Mouse (Mus musculus) C2C12 (cell line): Measurements from ENCODE around the gene Rars.

Experiments
- CTCF ChIP-seq: IDR thresholded peaks from one replicate; pipeline ENCODE4 v1.5.1; 2011; ENCODE audit not compliant: control insufficient read depth, insufficient read depth, insufficient read length
- FOSL1 ChIP-seq: IDR thresholded peaks from one replicate; pipeline ENCODE4 v1.8.0; 2011; ENCODE audit warnings: mild to moderate bottlenecking, low read length; ENCODE audit not compliant: poor library complexity, insufficient read depth, severe bottlenecking
- MAX ChIP-seq: IDR thresholded peaks from one replicate; pipeline ENCODE4 v1.6.1; 2011; ENCODE audit warnings: mild to moderate bottlenecking, control low read depth
- USF1 ChIP-seq: IDR thresholded peaks from one replicate; pipeline ENCODE4 v1.6.1; 2011; ENCODE audit warnings: low read depth, mild to moderate bottlenecking, control low read depth, moderate library complexity

DNA sequence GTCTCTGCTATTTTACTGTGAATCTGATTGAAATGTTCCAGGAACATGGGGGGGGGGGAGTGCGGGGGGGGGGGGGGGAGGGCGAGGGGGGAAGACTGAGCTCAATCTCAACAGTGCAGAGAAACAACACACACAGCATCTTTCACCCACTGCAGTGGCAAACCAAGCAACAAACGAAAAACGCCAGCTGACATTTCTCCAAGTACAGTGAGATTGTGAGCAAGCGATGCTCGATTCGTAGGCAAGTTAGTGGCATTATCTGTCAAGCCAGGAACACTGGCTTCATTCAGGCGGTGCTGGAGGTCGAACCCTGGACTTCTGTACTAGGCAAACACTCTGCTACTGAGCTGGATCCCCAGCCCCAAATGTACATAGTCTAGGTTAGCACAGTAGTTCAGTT lies 21.3 kb upstream of the Rars start:
- TF ChIP-seq USF1 (no peak), CTCF (no peak), MAX (no peak), FOSL1 (no peak)
